Mouse (Mus musculus): ENCODE results near the gene Ibsp. TPM values are rescaled to one million over a fixed set of nuclear protein-coding genes. Genes with fewer than 3 reads are reported as not detected.

Gene Ibsp
- total RNA-seq (2017) = not detected in 3 replicates

GRCm38 (mm10) chr5:104298994-104299393 lies at the start of gene Ibsp:
Gene Ibsp, plus strand, starts transcription at chr5:104299171.
- no peak for ATAC-seq (replicated peaks; ENCODE audit: insufficient number of reproducible peaks, low FRiP score, low TSS enrichment, poor library complexity, severe bottlenecking)

GRCm38 (mm10) chr5:104251811-104252210 lies 47.2 kb upstream of the Ibsp start:
- ATAC-seq (replicated peaks; ENCODE audit: insufficient number of reproducible peaks, low FRiP score, low TSS enrichment, poor library complexity, severe bottlenecking) = no peak

- no peak for ATAC-seq (replicated peaks; ENCODE audit: insufficient number of reproducible peaks, low FRiP score, low TSS enrichment, poor library complexity, severe bottlenecking)
These were observed 42.4 kb upstream of the Ibsp start for GRCm38 (mm10) chr5:104256585-104256984.

GRCm38 (mm10) chr5:104261908-104262461 lies 37.0 kb upstream of the Ibsp start:
- ATAC-seq (replicated peaks; ENCODE audit: insufficient number of reproducible peaks, low FRiP score, low TSS enrichment, poor library complexity, severe bottlenecking) = no peak

- ATAC-seq (replicated peaks; ENCODE audit: insufficient number of reproducible peaks, low FRiP score, low TSS enrichment, poor library complexity, severe bottlenecking) = no peak
These were observed 35.8 kb upstream of the Ibsp start for GRCm38 (mm10) chr5:104263014-104263776.

GRCm38 (mm10) chr5:104294201-104294600 lies 4.8 kb upstream of the Ibsp start:
- no peak for ATAC-seq (replicated peaks; ENCODE audit: insufficient number of reproducible peaks, low FRiP score, low TSS enrichment, poor library complexity, severe bottlenecking)

- no peak for ATAC-seq (replicated peaks; ENCODE audit: insufficient number of reproducible peaks, low FRiP score, low TSS enrichment, poor library complexity, severe bottlenecking)
These were observed 15.1 kb downstream of the Ibsp start for GRCm38 (mm10) chr5:104314073-104314472.

- ATAC-seq (replicated peaks; ENCODE audit: insufficient number of reproducible peaks, low FRiP score, low TSS enrichment, poor library complexity, severe bottlenecking) = no peak
These were observed 26.1 kb downstream of the Ibsp start, which contains the start of gene Mepe for GRCm38 (mm10) chr5:104325029-104325428. Gene Mepe, plus strand, starts transcription at chr5:104325329.

GRCm38 (mm10) chr5:104326884-104327283 lies 27.9 kb downstream of the Ibsp start:
- ATAC-seq (replicated peaks; ENCODE audit: insufficient number of reproducible peaks, low FRiP score, low TSS enrichment, poor library complexity, severe bottlenecking) = no peak

- ATAC-seq (replicated peaks; ENCODE audit: insufficient number of reproducible peaks, low FRiP score, low TSS enrichment, poor library complexity, severe bottlenecking) = no peak
These were observed 28.4 kb downstream of the Ibsp start for GRCm38 (mm10) chr5:104327389-104327788.

GRCm38 (mm10) chr5:104327876-104328275 lies 28.9 kb downstream of the Ibsp start:
- no peak for ATAC-seq (replicated peaks; ENCODE audit: insufficient number of reproducible peaks, low FRiP score, low TSS enrichment, poor library complexity, severe bottlenecking)

GRCm38 (mm10) chr5:104328317-104328850 lies 29.4 kb downstream of the Ibsp start:
- ATAC-seq (replicated peaks; ENCODE audit: insufficient number of reproducible peaks, low FRiP score, low TSS enrichment, poor library complexity, severe bottlenecking) = no peak

GRCm38 (mm10) chr5:104329381-104329780 lies 30.4 kb downstream of the Ibsp start:
- ATAC-seq (replicated peaks; ENCODE audit: insufficient number of reproducible peaks, low FRiP score, low TSS enrichment, poor library complexity, severe bottlenecking) = no peak

GRCm38 (mm10) chr5:104330088-104330487 lies 31.1 kb downstream of the Ibsp start:
- ATAC-seq (replicated peaks; ENCODE audit: insufficient number of reproducible peaks, low FRiP score, low TSS enrichment, poor library complexity, severe bottlenecking) = no peak

GRCm38 (mm10) chr5:104332296-104332695 lies 33.3 kb downstream of the Ibsp start:
- no peak for ATAC-seq (replicated peaks; ENCODE audit: insufficient number of reproducible peaks, low FRiP score, low TSS enrichment, poor library complexity, severe bottlenecking)

GRCm38 (mm10) chr5:104333231-104333640 lies 34.3 kb downstream of the Ibsp start:
- no peak for ATAC-seq (replicated peaks; ENCODE audit: insufficient number of reproducible peaks, low FRiP score, low TSS enrichment, poor library complexity, severe bottlenecking)

- no peak for ATAC-seq (replicated peaks; ENCODE audit: insufficient number of reproducible peaks, low FRiP score, low TSS enrichment, poor library complexity, severe bottlenecking)
These were observed 34.7 kb downstream of the Ibsp start for GRCm38 (mm10) chr5:104333643-104334042.

- no peak for ATAC-seq (replicated peaks; ENCODE audit: insufficient number of reproducible peaks, low FRiP score, low TSS enrichment, poor library complexity, severe bottlenecking)
These were observed 35.5 kb downstream of the Ibsp start for GRCm38 (mm10) chr5:104334516-104334915.

GRCm38 (mm10) chr5:104335962-104336361 lies 37.0 kb downstream of the Ibsp start:
- no peak for ATAC-seq (replicated peaks; ENCODE audit: insufficient number of reproducible peaks, low FRiP score, low TSS enrichment, poor library complexity, severe bottlenecking)

- ATAC-seq (replicated peaks; ENCODE audit: insufficient number of reproducible peaks, low FRiP score, low TSS enrichment, poor library complexity, severe bottlenecking) = no peak
These were observed 38.5 kb downstream of the Ibsp start for GRCm38 (mm10) chr5:104337491-104337890.
